Mouse (Mus musculus) limb, embryonic 12.5 days (tissue): ENCODE data around the gene Rfx5. TPM values are rescaled to one million over a fixed set of nuclear protein-coding genes. Genes with fewer than 3 reads are reported as not detected.

Experiments used
- ATAC-seq: fragments of 200-750 bp; cut with Nextera tagmentation; 2 replicates; pipeline ENCODE4 v1.8.0; 2017; ENCODE audit warnings: low read depth, moderate TSS enrichment; ENCODE audit not compliant: insufficient number of reproducible peaks, insufficient read depth, low FRiP score, low TSS enrichment
- H3K27ac ChIP-seq: fragments of 300-500 bp; sonication (generic); 2 replicates; pipeline ENCODE4 v1.5.1; 2016; ENCODE audit warnings: mild to moderate bottlenecking, moderate library complexity
- H3K27me3 ChIP-seq: fragments of 300-500 bp; sonication (generic); 2 replicates; pipeline ENCODE4 v1.6.1; 2016; ENCODE audit warnings: mild to moderate bottlenecking, moderate library complexity
- H3K36me3 ChIP-seq: fragments of 300-500 bp; sonication (generic); 2 replicates; pipeline ENCODE4 v1.6.1; 2016; ENCODE audit warnings: mild to moderate bottlenecking, moderate library complexity
- H3K4me1 ChIP-seq: fragments of 300-500 bp; sonication (generic); replicated peaks from 2 replicates; pipeline ENCODE4 v1.6.1; 2016
- H3K4me2 ChIP-seq: fragments of 300-500 bp; sonication (generic); 2 replicates; pipeline ENCODE4 v1.6.1; 2016; ENCODE audit warnings: mild to moderate bottlenecking, moderate library complexity
- H3K4me3 ChIP-seq: fragments of 300-500 bp; sonication (generic); replicated peaks from 2 replicates; pipeline ENCODE4 v1.5.1; 2016; ENCODE audit warnings: mild to moderate bottlenecking
- H3K9ac ChIP-seq: fragments of 300-500 bp; sonication (generic); replicated peaks from 2 replicates; pipeline ENCODE4 v1.6.1; 2016; ENCODE audit warnings: mild to moderate bottlenecking, moderate library complexity
- H3K9me3 ChIP-seq: fragments of 300-500 bp; sonication (generic); 2 replicates; pipeline ENCODE4 v1.6.1; 2016; ENCODE audit warnings: mild to moderate bottlenecking, moderate library complexity
- WGBS: fragments of 180-500 bp; shearing (Covaris S2); methylation state at CpG from one replicate; pipeline ENCODE4 v1.1.7; 2016; 5-methylcytosine and 5-hydroxymethylcytosine counted together
- polyA plus RNA-seq: library from polyadenylated mRNA; unstranded; fragments of >200 nt; fragmentation: Nextera tagmentation; extraction: Ambion mirVana; gene quantifications from 2 replicates; pipeline ENCODE4 v1.2.1, GENCODE M21; 2016

Rfx5 gene
- polyA plus RNA-seq, 1 experiment from 2014 or later: 13.1 TPM

DNA sequence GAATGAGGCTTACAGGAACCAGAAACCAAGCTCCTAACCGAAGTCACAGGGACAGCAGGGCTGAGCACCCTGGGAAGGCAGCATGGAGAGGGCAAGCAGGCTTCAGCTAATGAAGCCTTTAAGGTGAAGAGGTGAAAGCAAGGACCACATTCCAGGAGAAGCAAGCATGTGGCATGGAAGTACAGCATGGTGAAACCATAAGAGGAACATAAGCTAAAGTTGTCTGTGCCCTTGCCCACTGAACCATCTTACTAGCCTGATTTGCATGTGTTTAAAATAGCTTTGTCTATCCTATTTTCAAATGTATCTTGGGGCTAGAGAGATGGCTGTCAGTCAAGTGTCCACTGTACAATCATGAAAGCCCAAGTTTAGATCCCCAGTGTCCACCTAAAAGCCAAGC is 12.0 kb downstream of the Rfx5 start:
- no peak overlapping the region for H3K27ac ChIP-seq
- H3K9ac ChIP-seq: no peak overlapping the region
- no peaks in the 10 kb centered on the region for H3K36me3 ChIP-seq
- H3K4me2 ChIP-seq: no peak overlapping the region
- no peaks in the 10 kb centered on the region for H3K9me3 ChIP-seq
- H3K4me1 ChIP-seq: no peaks in the 10 kb centered on the region
- 59% methylated on average over 1 of the region's 1 CpGs for WGBS
- no peak for ATAC-seq
- H3K27me3 ChIP-seq: no peaks in the 10 kb centered on the region
- H3K4me3 ChIP-seq: no peak overlapping the region

DNA sequence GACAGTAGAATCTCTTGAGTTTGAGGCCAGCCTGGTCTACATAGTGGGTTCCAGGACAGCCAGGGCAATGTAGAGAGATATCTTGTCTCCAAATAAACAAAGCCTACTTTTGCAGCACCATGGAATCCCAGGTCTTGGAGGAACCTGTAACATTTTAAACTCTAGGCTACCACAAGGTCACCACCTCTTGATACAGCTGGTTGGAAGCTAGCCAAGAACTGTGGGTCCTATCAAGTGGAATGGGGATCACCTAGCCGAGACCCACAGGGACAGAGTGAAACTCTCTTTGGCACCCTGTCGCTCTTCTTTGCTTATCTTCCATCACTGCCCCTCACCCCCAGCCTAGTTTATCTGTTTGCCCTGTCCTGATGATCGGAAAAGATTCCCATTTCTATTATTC is 18.7 kb downstream of the Rfx5 start:
- 86% methylated on average over 3 of the region's 3 CpGs for WGBS
- no peak overlapping the region for H3K9ac ChIP-seq
- no peak overlapping the region for H3K4me2 ChIP-seq
- peaks cover 15% of the 10 kb centered on the region for H3K4me1 ChIP-seq
- H3K9me3 ChIP-seq: no peaks in the 10 kb centered on the region
- H3K36me3 ChIP-seq: peaks cover 5% of the 10 kb centered on the region; the same call in 1 of the 2 replicates
- no peak for ATAC-seq
- no peak overlapping the region for H3K27ac ChIP-seq
- H3K4me3 ChIP-seq: no peak overlapping the region
- H3K27me3 ChIP-seq: no peaks in the 10 kb centered on the region

DNA sequence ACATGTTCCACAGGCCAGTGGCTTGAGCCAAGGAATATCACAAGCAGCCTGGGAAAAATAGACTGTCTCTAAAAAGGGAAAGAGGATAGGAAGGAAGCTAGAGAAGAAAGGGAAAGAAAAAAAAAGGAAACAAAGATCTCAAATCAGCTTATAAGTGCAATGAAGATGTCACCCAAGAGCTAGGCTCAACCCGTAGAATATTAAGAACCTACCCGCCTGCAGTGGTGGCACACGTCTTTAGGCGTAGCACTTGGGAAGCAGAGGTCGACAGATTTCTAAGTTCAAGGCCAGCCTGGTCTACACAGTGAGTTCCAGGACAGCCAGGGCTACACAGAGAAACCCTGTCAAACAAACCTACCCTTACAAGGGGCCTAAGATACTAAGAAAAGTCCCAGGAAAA is 19.7 kb downstream of the Rfx5 start:
- no peak overlapping the region for H3K9ac ChIP-seq

DNA sequence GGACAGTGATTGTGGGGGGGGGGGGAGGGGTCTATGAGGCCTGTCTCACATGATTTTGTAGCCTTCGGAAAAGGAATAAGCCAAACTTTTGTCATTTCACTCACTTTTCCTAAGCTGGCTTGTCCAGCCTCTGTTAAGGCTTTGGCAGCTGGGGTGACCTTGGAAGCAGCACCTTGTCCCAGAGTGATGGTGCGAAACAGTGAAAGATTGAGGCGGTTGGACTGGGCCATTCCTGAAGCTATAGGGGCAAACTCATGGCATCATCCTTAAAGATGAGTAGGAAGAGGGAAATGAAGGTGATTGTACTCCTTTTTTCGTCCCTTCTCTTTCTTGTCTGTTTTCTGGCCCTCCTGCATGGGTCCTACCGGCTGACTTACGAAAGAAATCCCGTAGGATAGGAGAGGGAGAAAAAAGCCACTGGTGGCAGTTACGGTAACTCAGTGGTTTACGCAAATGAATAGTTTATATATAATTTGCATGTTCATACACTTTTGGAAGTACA is 20.2 kb downstream of the Rfx5 start:
- peak; percentile 5; the same call in 1 of the 2 replicates for ATAC-seq

More for the DNA sequence above, 19.7 kb downstream of the Rfx5 start:
- Histone ChIP-seq H3K27ac (no peak overlapping the region), H3K4me2 (peak overlapping the region; percentile 82), H3K9me3 (no peaks in the 10 kb centered on the region), H3K4me3 (peak overlapping the region; percentile 91), H3K36me3 (peaks cover 13% of the 10 kb centered on the region; the same call in 1 of the 2 replicates), H3K27me3 (no peaks in the 10 kb centered on the region), H3K4me1 (peaks cover 15% of the 10 kb centered on the region)
- WGBS: 86% methylated on average over 5 of the region's 5 CpGs
- no peak for ATAC-seq

DNA sequence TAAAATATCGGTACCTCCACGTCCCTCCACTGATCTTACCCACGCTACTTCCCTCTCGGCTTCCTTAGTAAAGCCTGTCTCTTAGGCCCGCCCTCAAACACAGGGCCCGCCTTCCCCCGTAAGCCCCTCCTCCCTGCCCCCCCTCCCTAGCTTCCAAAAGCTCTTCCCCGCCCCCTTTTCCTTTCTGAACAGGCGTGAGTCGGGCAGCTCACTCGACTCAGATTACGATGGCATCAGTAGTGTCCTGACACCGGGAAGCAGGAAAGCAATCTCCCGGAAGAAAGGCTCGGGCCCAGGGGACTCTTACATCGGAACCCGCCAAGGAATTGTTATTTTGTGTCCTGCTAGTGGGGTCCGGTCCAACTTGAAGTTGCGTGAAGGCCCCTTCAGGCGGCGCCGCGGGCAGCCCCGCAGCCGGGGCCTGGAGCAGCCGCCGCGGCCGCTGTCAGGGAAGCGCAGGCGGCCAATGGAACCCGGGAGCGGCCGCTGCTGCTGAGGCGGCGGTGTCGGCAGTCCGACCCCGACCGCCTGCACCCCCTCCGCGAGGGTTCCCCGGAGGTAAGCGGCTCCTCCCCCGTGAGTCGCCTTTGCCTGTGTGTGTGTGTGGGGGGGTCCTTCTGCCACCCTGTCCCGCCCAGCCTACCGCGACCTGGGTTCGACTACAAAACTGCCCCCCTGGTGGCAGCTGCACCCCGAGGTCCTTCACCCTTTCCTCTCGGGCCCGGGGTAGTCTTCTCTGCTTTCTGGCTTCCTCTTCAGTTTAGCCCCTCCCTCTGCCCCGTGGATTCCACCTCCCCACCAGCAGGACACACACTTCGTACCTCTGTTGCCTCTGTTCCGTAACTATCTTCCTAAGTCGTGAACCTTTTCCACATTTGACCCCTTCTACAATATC is 20.9 kb downstream of the Rfx5 start, which contains the start of gene Pi4kb:
Gene Pi4kb, plus strand, starts transcription at position 204 of the 895 bp plus-strand sequence.
- peak; percentile 95 for ATAC-seq
- Histone ChIP-seq H3K4me3 (peak within 1 kb of the TSS; percentile 91), H3K27ac (peak within 1 kb of the TSS; percentile 86), H3K9ac (peak within 1 kb of the TSS; percentile 92), H3K27me3 (no peaks in the 10 kb centered on the region), H3K36me3 (peaks cover 17% of the 10 kb centered on the region; the same call in 1 of the 2 replicates), H3K4me1 (peaks cover 15% of the 10 kb centered on the region), H3K9me3 (no peaks in the 10 kb centered on the region), H3K4me2 (peak within 1 kb of the TSS; percentile 82)
- under 1% methylated on average over 53 of the region's 57 CpGs for whole genome bisulfite sequencing

More for the DNA sequence above, 20.2 kb downstream of the Rfx5 start:
- Histone ChIP-seq H3K36me3 (peaks cover 13% of the 10 kb centered on the region; the same call in 1 of the 2 replicates), H3K4me2 (peak overlapping the region; percentile 82), H3K4me1 (peaks cover 15% of the 10 kb centered on the region), H3K27me3 (no peaks in the 10 kb centered on the region), H3K9ac (peak overlapping the region; percentile 56), H3K27ac (0 out of 2 replicates have a peak overlapping the region, but pooled peaks have one; percentile 86), H3K9me3 (no peaks in the 10 kb centered on the region), H3K4me3 (peak overlapping the region; percentile 91)
- 22% methylated on average over 9 of the region's 9 CpGs for WGBS

DNA sequence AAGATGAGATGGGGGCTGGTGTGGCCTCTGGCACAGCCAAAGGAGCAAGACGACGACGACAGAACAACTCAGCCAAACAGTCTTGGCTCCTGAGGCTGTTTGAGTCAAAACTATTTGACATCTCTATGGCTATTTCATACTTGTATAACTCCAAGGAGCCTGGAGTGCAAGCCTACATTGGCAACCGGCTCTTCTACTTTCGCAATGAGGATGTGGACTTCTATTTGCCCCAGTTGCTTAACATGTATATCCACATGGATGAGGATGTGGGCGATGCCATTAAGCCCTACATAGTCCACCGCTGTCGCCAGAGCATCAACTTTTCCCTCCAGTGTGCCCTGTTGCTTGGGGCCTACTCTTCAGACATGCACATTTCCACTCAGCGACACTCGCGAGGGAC is 30.4 kb downstream of the Rfx5 start:
- no peaks in the 10 kb centered on the region for H3K9me3 ChIP-seq
- no peak overlapping the region for H3K27ac ChIP-seq
- peaks cover 60% of the 10 kb centered on the region for H3K36me3 ChIP-seq
- no peaks in the 10 kb centered on the region for H3K27me3 ChIP-seq
- no peak overlapping the region for H3K4me2 ChIP-seq
- ATAC-seq: no peak
- H3K9ac ChIP-seq: no peak overlapping the region
- no peak overlapping the region for H3K4me3 ChIP-seq
- no peaks in the 10 kb centered on the region; the same call in none of the 2 replicates for H3K4me1 ChIP-seq
- 92% methylated on average over 11 of the region's 11 CpGs for WGBS

DNA sequence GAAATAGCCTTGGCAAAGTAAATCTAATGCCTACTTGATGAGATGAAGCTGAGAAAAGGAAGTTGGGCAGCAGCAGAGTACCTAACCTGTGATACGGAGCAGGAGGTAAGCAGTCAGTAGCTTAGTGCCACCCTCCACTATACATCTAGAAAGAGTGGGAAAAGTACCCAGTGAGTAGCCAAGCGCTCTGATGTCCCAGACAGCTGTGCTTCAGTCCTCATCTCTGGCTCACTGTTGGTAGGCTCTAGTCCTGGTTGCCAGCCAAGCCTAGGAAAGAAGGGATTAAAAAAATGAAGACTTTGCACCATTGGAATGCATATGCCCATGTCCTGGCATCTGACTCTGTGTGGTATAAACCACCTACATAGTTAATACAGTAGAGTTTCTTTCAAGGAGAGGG is 31.6 kb downstream of the Rfx5 start:
- ATAC-seq: no peak
- H3K36me3 ChIP-seq: peaks cover 65% of the 10 kb centered on the region
- WGBS: 92% methylated on average over 2 of the region's 2 CpGs

DNA sequence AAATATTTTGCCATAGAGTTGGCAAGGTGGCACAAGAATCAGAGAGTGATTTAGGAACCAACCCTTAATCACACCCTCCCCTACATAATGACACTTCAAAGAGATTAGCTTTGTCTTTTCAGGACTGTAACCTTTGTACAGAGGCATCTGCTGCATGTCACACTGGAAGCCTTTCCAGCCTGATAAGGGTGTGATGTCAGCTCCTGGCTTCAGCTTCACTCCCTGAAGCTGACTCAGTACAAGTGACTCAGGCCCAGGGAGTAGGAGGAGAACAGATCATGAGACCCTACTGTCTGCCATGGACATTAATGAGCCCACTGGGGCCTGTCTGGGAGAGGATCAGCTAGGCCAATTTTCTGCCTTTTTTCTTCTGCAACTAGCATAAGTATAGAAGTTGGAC is 33.7 kb downstream of the Rfx5 start:
- no peaks in the 10 kb centered on the region for H3K9me3 ChIP-seq
- no peak overlapping the region for H3K4me3 ChIP-seq
- no peaks in the 10 kb centered on the region; the same call in none of the 2 replicates for H3K4me1 ChIP-seq
- no peak for ATAC-seq
- H3K27ac ChIP-seq: no peak overlapping the region
- H3K36me3 ChIP-seq: peaks cover 70% of the 10 kb centered on the region
- no peaks in the 10 kb centered on the region for H3K27me3 ChIP-seq
- H3K4me2 ChIP-seq: no peak overlapping the region
- H3K9ac ChIP-seq: no peak overlapping the region

More for the DNA sequence above, 31.6 kb downstream of the Rfx5 start:
- H3K4me2 ChIP-seq: no peak overlapping the region
- H3K9ac ChIP-seq: no peak overlapping the region
- no peaks in the 10 kb centered on the region; the same call in none of the 2 replicates for H3K4me1 ChIP-seq
- H3K27me3 ChIP-seq: no peaks in the 10 kb centered on the region
- H3K9me3 ChIP-seq: no peaks in the 10 kb centered on the region
- H3K4me3 ChIP-seq: no peak overlapping the region
- no peak overlapping the region for H3K27ac ChIP-seq

DNA sequence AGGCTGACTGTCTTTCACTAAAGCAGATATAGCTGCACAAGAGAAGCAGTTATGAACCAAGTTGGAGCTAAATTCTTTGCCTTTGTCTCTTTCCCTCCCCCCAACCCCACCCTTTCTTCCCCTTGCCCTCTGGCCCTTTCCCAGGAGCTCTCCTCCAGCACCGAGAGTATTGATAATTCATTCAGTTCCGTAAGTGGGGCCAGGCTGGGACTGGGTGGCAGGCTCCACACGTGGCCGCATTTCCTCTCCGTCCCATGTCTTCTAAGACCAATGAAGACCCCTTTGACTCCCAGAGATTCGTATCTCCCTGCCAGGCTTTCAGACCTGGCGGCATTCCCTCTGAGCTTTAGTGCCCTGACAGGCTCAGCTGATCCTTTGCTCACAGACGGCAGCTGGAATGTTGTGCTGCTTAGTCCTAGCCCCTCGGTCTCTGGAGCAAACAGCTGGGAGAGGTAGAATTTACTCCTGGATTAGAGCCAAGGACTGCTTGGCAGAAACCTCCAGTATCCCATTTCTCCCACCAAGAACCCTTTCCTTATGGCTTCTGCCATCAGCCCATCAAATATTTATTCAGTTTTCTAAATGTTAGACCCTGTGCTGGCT is 35.4 kb downstream of the Rfx5 start:
- 49% methylated on average over 9 of the region's 9 CpGs for WGBS
- no peaks in the 10 kb centered on the region for H3K27me3 ChIP-seq
- H3K4me3 ChIP-seq: no peak overlapping the region
- peak overlapping the region; percentile 47 for H3K27ac ChIP-seq
- no peaks in the 10 kb centered on the region; the same call in none of the 2 replicates for H3K4me1 ChIP-seq
- peak overlapping the region; percentile 8; the same call in 1 of the 2 replicates for H3K4me2 ChIP-seq
- no peak; the same call in 1 of the 2 replicates for ATAC-seq
- no peaks in the 10 kb centered on the region for H3K9me3 ChIP-seq
- no peak overlapping the region for H3K9ac ChIP-seq
- peaks cover 77% of the 10 kb centered on the region for H3K36me3 ChIP-seq

DNA sequence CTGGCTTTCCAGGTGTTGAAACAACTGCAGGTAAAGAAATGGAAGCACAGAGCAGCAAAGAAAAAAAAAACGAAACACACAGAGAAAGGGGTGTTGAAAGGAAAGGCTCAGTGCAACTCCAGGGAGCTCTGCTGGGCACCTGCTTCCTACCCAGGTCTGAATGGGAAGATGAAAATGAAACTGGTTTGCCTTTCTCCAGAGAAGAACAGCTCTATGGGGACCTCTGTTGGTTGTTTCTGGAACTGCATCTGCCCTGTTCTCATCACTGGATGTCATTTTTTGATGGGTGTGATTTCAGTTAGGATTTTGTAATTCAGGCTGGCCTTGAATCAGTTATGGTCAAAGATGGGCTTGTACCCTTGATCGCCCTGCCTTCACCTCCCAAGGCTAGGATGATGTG is 43.1 kb downstream of the Rfx5 start:
- peaks cover 97% of the 10 kb centered on the region for H3K36me3 ChIP-seq
- no peak overlapping the region for H3K4me3 ChIP-seq
- H3K9ac ChIP-seq: no peak overlapping the region
- no peaks in the 10 kb centered on the region for H3K9me3 ChIP-seq
- no peak overlapping the region for H3K4me2 ChIP-seq
- H3K27me3 ChIP-seq: no peaks in the 10 kb centered on the region
- ATAC-seq: no peak
- no peak overlapping the region for H3K27ac ChIP-seq
- H3K4me1 ChIP-seq: no peaks in the 10 kb centered on the region
- WGBS: 42% methylated on average over 2 of the region's 2 CpGs

DNA sequence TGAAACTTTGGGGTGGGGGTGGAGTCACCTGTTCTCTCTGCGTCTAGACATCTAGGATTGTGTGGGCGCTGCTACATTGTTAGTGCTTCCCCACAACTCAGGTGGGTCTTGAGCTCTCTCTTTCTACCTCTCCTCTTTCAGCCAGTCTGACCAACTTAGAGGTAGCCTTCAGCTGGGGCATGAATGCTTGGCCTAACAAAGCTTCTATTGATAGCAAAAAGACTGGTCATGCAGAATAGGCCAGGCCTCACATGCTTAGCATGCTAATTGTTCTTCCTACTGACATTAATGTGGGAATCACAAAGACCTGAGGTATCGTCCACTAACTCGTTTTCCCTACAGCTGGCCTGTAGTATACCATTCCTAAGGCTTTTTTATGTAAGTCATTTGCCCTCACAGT is 48.7 kb downstream of the Rfx5 start:
- Histone ChIP-seq H3K4me1 (no peaks in the 10 kb centered on the region), H3K4me2 (no peak overlapping the region), H3K27me3 (no peaks in the 10 kb centered on the region), H3K9me3 (no peaks in the 10 kb centered on the region), H3K9ac (no peak overlapping the region), H3K27ac (no peak overlapping the region), H3K4me3 (no peak overlapping the region), H3K36me3 (peaks cover 92% of the 10 kb centered on the region)
- 86% methylated on average over 4 of the region's 4 CpGs for WGBS
- ATAC-seq: no peak
